Mouse (Mus musculus) monocyte, adult 2 months (primary cell): Measurements from ENCODE around the gene Sfr1.

Experiments used
- DNase-seq, 2 experiments: peaks; one replicate each; pipeline ENCODE4 v3.0.0; 2022; ENCODE audit warnings: low spot score in 2 of 2, low read depth in 1 of 2

The Sfr1 gene

GRCm38 (mm10) chr19:47750391-47750790 is 18.9 kb downstream of the Sfr1 start:
- no peak for DNase-seq

DNA sequence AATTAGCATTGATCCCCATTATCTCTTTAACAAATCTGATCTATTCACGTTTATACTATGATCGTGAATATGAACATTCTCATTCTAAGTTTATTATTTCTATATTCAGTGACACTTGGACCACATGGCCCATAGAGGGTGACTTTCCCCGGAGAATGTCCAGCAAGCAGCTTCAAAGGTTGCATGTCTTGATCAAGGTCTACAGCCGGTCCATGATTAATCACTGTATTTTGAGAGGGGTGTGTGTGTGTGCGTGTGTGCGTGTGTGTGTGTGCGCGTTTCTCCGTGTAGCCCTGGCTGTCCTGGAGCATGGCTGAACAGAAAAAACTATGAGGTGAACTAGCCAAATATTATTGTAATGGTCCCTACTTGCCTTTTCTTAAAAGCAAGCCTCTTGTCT is 21.0 kb downstream of the Sfr1 start:
- DNase-seq, result no peak

GRCm38 (mm10) chr19:47753921-47754320 is 22.4 kb downstream of the Sfr1 start:
- DNase-seq, result no peak

GRCm38 (mm10) chr19:47754931-47755330 is 23.4 kb downstream of the Sfr1 start:
- DNase-seq, result peak in 1 of 2 experiments; percentile 4

DNA sequence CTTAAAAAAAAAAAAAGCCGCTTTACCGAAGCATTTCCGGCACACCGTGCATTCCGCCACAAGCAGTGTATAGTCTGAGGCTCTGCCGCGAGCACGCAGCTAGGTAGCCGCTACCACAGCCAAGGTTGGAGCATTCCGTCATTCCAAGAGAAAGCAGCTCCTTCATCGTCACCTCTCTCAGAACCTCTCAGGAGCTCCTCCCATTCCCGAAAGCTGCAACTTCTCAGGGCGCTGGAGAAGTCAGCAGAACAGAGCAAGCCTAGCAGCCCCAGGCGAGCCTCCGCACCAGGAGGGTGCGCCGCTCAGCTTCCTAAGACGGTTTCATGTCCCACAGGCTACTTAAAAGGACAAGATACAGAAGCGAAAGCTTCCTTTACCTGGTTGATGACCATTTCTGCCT is 24.1 kb downstream of the Sfr1 start:
- no peak for DNase-seq

DNA sequence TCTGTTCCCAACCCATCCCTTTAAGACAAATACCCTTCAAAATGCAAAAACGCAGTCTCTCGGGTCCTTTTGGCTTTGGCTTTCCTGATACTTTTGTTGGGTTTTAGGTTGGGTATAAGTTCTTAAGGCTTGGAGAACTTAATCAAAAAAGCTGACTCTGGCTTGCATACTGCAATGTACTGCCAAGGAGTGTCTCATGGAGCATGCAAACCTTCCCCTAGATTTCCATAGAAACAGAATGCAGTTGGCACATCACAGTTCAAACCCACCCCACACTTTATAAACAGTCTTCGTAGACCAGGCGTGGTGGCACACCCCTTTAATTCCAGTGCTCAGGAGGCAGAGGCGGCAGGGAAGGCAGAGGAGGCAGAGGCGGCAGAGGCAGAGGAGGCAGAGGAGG is 46.4 kb downstream of the Sfr1 start:
- DNase-seq, result no peak

DNA sequence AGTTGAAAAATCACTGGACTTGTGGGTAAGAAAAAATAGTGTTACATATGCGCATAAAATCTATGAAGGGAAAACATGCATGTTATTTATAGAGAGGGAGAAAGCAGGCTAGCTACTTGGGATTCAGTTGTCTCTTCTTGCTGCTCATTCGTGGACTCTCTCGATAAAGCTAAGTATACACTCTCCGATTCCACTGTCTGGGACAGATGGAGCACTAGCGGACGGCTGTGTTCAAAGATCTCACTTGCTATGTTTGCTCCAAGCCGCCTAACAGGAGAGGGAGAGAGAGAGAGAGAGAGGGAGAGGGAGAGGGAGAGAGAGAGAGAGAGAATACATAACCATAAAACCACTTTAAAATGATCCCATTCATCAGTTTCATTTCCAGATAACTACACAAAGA is 48.7 kb downstream of the Sfr1 start:
- DNase-seq, result no peak

- no peak for DNase-seq
Measured at GRCm38 (mm10) chr19:47780972-47781371, 49.5 kb downstream of the Sfr1 start.

DNA sequence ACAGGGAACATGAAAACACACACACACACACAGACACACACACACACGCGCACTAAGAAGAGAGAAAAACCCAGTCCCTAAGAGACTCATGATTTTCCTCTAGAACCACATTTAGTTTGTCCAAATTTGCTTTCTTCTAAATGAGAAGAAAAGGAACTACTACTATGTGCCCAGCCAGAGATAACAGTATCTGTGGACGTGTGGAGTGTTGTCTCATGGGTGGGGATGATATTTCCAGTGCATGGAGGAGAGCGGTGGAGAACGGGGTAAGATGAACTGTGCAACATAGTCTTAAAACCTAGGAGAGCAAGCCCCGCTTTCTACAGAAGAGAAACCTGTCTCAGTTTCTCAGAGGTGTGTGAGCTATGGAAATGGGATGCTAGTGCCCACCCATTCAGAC is 52.4 kb downstream of the Sfr1 start:
- no peak for DNase-seq
